Mouse (Mus musculus): ENCODE data around the gene Agbl2.

DNA sequence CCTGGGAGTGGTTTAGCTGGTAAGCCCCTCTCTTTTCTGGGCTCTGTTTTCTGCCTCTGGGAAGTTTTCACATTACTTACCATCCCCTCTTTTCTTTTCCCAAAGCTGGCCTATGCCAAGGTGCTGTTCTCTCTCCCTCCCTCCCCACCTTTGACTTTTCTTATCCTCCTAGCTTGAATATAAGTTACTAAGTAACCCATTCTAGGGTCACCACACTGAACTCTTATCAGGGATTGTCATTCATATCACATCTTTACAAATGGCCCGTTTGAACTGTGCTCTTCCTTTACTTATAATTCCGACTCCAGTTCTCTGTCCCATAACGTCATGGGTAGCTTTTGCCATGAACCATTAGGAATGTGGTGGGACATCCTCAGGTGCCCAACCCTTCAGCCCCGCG lies 62.7 kb downstream of the Agbl2 start:
- no peak for TF ChIP-seq EP300 (IDR thresholded peaks at IDR 0.05; ENCODE audit: insufficient read depth, low read depth, low read length)
- no peak for TF ChIP-seq CTCF (IDR thresholded peaks at IDR 0.05; ENCODE audit: low read depth, low read length)
- TF ChIP-seq POLR2A (IDR thresholded peaks at IDR 0.05; ENCODE audit: insufficient read depth, low read length) = no peak
